Mouse (Mus musculus) olfactory bulb, adult 2 months (tissue): ENCODE data around the gene Flot1.

Source experiments
- CTCF ChIP-seq: fragments of 200-500 bp; IDR thresholded peaks from 2 replicates; pipeline ENCODE4 v1.5.1; 2012; ENCODE audit warnings: low read depth, mild to moderate bottlenecking, low read length, moderate library complexity; ENCODE audit not compliant: insufficient read depth
- POLR2A ChIP-seq: fragments of 200-500 bp; IDR thresholded peaks from 2 replicates; pipeline ENCODE4 v1.6.1; 2012; ENCODE audit warnings: mild to moderate bottlenecking, low read depth, low read length, moderate library complexity; ENCODE audit not compliant: insufficient read depth

DNA sequence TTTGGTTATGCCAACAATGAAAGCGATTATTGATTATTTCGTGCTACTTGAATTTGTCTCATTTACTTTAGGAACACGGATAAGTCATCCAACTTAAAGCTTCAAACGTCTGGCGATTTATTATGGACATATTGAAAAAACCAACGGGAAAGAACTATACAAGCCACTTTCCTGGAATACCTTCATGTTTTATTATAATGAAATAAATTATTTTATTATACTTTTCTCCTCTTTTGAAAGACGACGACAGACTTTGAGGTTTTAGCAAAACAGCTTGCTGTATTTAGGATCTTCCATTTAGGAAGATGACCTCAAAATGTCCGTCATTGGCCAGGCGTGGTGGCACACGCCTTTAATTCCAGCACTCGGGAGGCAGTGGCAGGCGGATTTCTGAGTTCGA lies 17.5 kb downstream of the Flot1 start:
- no peak for TF ChIP-seq CTCF
- no peak for TF ChIP-seq POLR2A
